Mouse (Mus musculus) right cerebral cortex, adult 2 months (tissue): ENCODE measurements at regions not wholly inside any gene's neighbourhood (a gene's known extent, or its start where the extent isn't known, plus 50 kb on each side); places are given as distances from the start of the nearest gene placed in this dataset.

Experiments used
- DNase-seq, 2 experiments: peaks; one replicate each; pipeline ENCODE4 v3.0.0; 2021 to 2022; ENCODE audit warnings: low spot score in 2 of 2

GRCm38 (mm10) chr6:143547406-143547903, 380.4 kb downstream of the Etnk1 start:
- DNase-seq = peak in 1 of 2 experiments; percentile 42

GRCm38 (mm10) chr6:143554946-143555345, 387.9 kb downstream of the Etnk1 start:
- peak; percentile 27 to 47 for DNase-seq

- DNase-seq = no peak
Observed at GRCm38 (mm10) chr6:143558046-143558884, 391.2 kb downstream of the Etnk1 start.

DNA sequence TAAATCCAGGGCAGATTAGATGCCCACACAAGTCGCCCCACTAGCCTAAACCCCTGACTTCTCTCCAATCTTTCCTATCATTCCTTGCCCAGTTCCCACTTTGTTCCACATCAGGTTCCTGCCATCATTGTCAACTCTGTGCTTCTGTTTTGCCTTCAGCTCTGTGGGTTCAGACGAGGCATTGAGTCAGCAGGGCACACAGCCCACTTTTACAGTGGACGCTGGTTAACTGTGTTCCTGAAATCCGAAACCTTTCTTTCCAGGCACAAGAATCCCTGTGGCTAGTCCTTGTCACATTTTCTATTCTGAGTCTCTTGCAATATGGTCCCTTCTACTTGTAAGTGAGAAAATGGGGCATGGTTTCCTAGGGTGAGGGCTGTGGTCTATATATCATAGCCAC, 392.3 kb downstream of the Etnk1 start:
- DNase-seq = no peak

DNA sequence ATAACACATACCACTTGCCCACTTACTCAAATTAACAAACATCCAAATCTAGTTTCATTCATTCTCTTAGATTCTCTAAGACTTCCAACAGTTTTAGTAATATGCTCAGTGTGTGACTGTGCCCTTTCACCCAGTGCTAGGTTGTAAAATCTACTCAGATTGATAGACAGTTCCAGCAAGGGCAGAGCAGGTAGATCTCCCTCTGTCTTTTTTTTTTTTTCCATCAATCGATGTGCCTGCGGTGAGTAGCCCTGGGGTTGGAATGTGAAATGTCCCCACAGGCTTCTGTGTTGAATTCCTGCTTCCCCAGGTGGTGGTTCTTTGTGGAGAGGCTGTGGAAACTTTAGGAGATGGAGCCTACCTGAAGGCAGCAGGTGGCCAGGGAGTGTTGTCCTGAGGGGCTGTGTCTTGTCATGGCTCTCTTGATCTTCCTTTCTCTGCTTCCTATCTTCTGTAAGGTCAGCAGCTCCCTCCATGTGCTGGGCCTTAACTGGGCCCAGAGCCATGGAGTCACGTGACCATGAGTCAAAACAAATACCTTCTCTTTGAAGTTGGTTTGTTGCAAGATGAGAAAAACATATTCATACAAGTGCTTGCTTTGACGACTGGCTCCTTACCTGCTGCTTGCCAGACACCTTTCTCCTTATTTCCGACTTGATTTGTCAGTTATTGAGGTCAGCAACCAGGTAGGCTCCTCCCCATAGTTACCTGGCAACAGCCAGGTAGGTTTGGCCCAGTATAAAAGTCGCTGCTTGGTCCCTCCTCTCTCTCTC, 394.5 kb downstream of the Etnk1 start:
- DNase-seq = no peak

- no peak for DNase-seq
Observed at GRCm38 (mm10) chr6:143571356-143572115, 404.5 kb downstream of the Etnk1 start.

GRCm38 (mm10) chr6:143579223-143579622, 412.2 kb downstream of the Etnk1 start:
- no peak for DNase-seq

DNA sequence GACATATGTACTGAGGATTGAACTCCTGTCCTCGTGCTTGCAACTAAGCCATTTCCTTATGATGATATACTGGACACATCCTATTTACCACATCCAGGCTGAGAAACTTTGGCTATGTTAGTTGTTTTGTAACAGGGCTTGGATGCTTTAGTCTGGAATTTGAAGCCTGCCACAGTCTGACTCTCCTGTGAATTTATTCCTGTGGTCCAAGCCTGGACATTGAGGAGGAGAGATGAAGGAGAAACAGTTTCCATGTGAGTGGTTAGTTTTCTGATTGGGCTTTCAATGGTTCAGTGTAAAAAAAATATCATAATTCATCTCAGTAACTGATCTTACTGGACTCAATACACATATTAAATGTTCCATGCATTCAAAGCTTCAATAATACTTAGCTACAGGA, 422.6 kb downstream of the Etnk1 start:
- no peak for DNase-seq

GRCm38 (mm10) chr6:143590231-143590630, 423.2 kb downstream of the Etnk1 start:
- no peak for DNase-seq

- DNase-seq = no peak
Observed at GRCm38 (mm10) chr6:143592490-143592889, 425.5 kb downstream of the Etnk1 start.

DNA sequence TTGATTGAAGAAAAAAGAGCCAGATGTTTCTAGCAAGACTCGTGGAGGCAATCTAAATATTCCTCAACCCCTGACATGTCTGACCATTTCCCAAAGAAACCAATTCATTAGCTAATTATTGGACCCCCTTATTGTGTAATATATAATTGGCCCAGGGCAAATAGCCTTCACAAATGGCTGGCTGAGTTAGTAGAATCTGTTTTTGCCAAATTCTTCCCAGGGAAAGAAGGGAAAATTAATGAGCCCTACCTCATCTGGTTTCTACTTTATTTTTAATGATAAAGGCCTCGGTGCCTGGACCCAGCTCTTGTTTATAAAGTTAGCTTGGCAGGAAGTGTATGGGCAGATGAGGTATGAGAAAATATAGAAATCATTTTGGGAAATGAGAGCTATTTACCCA, 428.5 kb downstream of the Etnk1 start:
- DNase-seq = no peak

- no peak for DNase-seq
Observed at GRCm38 (mm10) chr6:143597414-143597813, 430.4 kb downstream of the Etnk1 start.

DNA sequence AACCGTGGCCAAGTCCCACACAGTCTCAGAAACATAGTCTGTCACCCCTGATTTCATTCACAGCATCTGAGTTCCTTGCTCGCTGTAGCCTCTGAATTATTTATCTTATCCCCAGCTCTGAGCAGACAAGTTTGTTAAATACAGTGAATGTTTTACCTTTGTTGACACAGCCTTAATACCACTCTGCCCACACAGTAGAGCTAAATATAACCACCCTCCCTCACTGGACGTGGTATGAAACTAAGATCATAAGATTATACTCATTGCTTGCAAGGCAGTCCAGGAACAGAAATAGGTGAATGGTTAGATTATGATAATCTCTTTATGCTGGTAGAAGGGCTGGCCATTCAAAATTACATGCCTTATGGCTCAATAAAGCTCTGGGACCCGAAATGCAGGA, 431.9 kb downstream of the Etnk1 start:
- no peak for DNase-seq

GRCm38 (mm10) chr6:143609100-143609499, 442.1 kb downstream of the Etnk1 start:
- no peak for DNase-seq

DNA sequence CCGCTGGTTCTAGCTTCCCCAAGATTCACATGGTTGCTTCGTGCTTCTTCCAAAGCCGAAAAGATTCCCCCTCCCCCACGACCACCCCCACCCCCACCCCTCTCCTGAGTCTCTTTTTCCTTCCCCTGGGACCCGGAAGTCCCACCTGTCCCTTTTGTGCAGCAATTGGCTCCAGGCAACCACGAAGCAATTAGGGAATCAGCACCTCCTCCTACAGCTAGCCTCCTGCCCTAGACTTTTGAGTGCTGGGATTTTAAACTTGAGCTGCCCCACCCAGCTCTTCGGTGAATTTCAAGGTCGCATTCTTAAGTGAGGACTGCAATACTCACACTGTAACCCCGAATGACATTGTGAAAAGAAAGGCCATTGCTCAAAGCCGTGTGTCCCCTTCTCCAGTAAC, 445.9 kb downstream of the Etnk1 start:
- no peak for DNase-seq

- DNase-seq = no peak
Observed at GRCm38 (mm10) chr6:143614431-143614987, 447.5 kb downstream of the Etnk1 start.

GRCm38 (mm10) chr6:143615361-143615760, 448.3 kb downstream of the Etnk1 start:
- DNase-seq = no peak

DNA sequence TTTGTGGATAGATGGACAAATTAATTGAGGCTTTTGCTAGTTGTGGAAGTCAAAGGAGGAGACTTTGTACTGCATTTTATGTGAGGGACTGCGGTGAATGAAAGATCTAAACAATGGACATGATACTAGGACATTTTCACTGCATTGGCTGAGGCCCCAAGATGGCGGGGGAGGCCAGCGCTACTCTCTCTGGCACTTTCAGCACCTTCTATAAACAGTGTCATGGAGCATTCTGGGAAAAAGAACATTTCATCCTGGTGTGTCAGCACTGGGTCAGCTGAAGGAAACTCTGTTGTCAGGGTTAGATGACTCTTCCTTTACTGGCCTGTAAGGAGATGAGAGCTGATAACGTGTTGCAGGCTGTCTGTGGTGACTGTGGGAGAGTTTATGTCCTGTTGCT, 449.4 kb downstream of the Etnk1 start:
- DNase-seq = no peak

DNA sequence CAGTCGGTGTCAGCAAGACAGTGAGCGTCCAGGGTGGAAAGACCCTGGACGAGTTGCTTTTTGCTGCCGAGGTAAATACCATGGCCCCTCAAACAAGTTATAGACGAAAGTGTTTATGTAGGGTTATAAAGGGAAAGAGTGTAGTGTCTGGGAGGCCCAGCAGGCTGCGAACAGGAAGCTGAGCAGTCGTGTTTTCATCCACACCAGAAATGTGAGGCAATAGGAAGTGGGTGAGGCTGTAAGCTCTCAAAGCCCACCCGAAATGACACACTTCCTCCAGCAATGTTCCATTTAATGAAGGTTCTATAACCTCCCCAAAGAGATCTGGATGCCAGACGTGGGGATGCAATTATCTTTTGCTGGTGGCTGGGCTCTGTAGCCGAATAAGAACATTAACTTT, 451.5 kb downstream of the Etnk1 start:
- DNase-seq = no peak

DNA sequence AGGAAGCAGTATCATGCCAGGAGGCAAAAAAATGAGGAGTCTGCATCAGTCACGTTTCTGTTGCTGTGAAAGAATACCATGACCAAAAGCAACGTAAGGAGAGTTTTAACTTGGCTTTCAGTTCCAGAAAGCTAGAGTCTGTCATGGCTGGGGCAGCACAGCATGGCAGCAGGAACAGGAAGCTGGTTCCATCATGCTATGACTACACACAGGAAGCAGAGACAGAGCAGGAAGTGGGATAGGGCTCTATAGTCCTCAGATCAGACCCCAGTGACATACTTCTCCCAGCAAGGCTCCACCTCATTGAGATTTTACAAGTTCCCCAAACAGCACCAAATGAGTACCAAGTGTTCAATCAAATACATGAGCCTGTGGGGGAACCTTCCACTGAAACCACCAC, 453.6 kb downstream of the Etnk1 start:
- no peak for DNase-seq

- DNase-seq = peak in 1 of 2 experiments; percentile 19
Observed at GRCm38 (mm10) chr6:143622161-143622560, 455.1 kb downstream of the Etnk1 start.

DNA sequence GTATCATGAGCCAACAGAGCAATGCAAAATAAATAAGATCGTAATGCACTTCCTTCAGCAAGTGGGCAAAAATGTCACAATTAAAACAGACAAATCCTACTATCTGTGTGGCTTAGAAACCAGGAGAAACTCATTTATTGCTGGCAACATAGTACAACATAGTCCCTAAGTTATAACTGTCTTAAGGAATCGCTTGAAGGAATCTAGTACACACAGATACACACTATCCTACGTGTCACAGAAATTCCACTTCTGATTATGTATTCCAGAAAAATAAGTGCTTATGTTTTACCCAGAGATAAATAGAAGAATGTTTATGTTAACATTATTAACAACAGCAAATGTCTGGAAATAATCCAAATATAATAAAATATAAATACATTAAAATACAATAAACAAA, 457.9 kb downstream of the Etnk1 start:
- no peak for DNase-seq
